Mouse (Mus musculus): ENCODE measurements at regions not wholly inside any gene's neighbourhood (a gene's known extent, or its start where the extent isn't known, plus 50 kb on each side); places are given as distances from the start of the nearest gene placed in this dataset.

GRCm38 (mm10) chr13:107246956-107247751 lies 225.2 kb upstream of the Kif2a start:
- Histone ChIP-seq H3K4me3 (ENCODE audit: insufficient read depth, low read depth, low read length) (peak overlapping the region; percentile 26), H3K4me1 (ENCODE audit: control insufficient read depth, insufficient read depth, low read length) (peaks cover 7% of the 10 kb centered on the region), H3K27ac (ENCODE audit: insufficient read depth, low read depth, low read length) (no peak overlapping the region)
- 25% methylated on average over 17 of the region's 17 CpGs for WGBS
- TF ChIP-seq CTCF (IDR thresholded peaks at IDR 0.05; ENCODE audit: insufficient read depth, low read depth, low read length) = no peak
- no peak for TF ChIP-seq POLR2A (IDR thresholded peaks at IDR 0.05; ENCODE audit: insufficient read depth, low read depth, low read length)

- H3K4me3 ChIP-seq (ENCODE audit: insufficient read depth, low read depth, low read length) = no peak overlapping the region
- H3K27ac ChIP-seq (ENCODE audit: insufficient read depth, low read depth, low read length) = no peak overlapping the region
- peaks cover 7% of the 10 kb centered on the region for H3K4me1 ChIP-seq (ENCODE audit: control insufficient read depth, insufficient read depth, low read length)
- 66% methylated on average over 3 of the region's 3 CpGs for WGBS
- no peak for TF ChIP-seq POLR2A (IDR thresholded peaks at IDR 0.05; ENCODE audit: insufficient read depth, low read depth, low read length)
- no peak for TF ChIP-seq CTCF (IDR thresholded peaks at IDR 0.05; ENCODE audit: insufficient read depth, low read depth, low read length)
Observed at GRCm38 (mm10) chr13:107244173-107244572, 222.2 kb upstream of the Kif2a start.

DNA sequence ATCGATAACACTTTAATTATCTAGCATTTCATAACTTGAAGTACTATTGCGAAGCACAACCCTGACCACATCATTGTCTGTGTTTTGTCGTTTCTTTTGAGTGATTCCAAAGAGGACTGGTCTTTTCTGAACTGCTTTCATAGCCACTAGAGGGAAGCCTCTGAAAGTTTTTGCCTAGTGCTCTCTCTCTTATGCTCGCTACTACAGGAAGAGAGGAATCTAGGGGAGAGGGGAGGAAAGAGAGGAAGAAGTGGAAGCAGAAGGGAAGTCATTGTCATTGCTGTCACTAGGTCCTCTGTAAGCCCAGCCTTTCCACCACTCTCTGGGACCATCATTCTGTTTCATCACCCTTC lies 217.1 kb upstream of the Kif2a start:
- Histone ChIP-seq H3K4me1 (ENCODE audit: control insufficient read depth, insufficient read depth, low read length) (no peaks in the 10 kb centered on the region), H3K4me3 (ENCODE audit: insufficient read depth, low read depth, low read length) (no peak overlapping the region), H3K27ac (ENCODE audit: insufficient read depth, low read depth, low read length) (no peak overlapping the region)
- 57% methylated on average over 4 of the region's 4 CpGs for WGBS
- TF ChIP-seq POLR2A (IDR thresholded peaks at IDR 0.05; ENCODE audit: insufficient read depth, low read depth, low read length) (no peak), CTCF (IDR thresholded peaks at IDR 0.05; ENCODE audit: insufficient read depth, low read depth, low read length) (no peak)

GRCm38 (mm10) chr13:107238364-107239034 lies 216.6 kb upstream of the Kif2a start:
- Histone ChIP-seq H3K4me3 (ENCODE audit: insufficient read depth, low read depth, low read length) (no peak overlapping the region), H3K4me1 (ENCODE audit: control insufficient read depth, insufficient read depth, low read length) (no peaks in the 10 kb centered on the region), H3K27ac (ENCODE audit: insufficient read depth, low read depth, low read length) (no peak overlapping the region)
- 88% methylated on average over 9 of the region's 9 CpGs for WGBS
- no peak for TF ChIP-seq CTCF (IDR thresholded peaks at IDR 0.05; ENCODE audit: insufficient read depth, low read depth, low read length)
- TF ChIP-seq POLR2A (IDR thresholded peaks at IDR 0.05; ENCODE audit: insufficient read depth, low read depth, low read length) = no peak

GRCm38 (mm10) chr13:107219456-107219855 lies 197.5 kb upstream of the Kif2a start:
- Histone ChIP-seq H3K27ac (ENCODE audit: insufficient read depth, low read depth, low read length) (no peak overlapping the region), H3K4me3 (ENCODE audit: insufficient read depth, low read depth, low read length) (no peak overlapping the region), H3K4me1 (ENCODE audit: control insufficient read depth, insufficient read depth, low read length) (peaks cover 5% of the 10 kb centered on the region; the same call in 1 of the 2 replicates)
- TF ChIP-seq CTCF (IDR thresholded peaks at IDR 0.05; ENCODE audit: insufficient read depth, low read depth, low read length) (no peak), POLR2A (IDR thresholded peaks at IDR 0.05; ENCODE audit: insufficient read depth, low read depth, low read length) (no peak)
- 73% methylated on average over 5 of the region's 5 CpGs for WGBS

DNA sequence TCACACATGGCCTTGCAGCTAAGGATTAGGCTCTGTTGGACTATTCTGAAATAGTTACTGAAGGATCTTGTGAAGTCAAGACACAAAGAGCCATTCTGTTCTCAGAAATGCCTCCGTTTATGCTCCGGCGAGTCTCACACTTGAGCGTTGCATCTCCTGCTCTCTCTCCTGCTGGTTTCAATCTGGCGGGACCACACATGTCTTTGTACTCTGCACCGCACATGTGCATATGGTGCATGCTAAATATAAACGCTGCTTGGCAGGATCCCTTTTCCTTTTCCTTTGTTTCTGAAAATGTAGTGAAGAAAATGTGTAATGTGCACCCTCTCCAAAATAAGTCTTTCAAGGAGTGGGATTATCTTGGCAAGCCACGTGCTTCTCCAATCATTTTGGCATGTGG lies 196.4 kb upstream of the Kif2a start:
- Histone ChIP-seq H3K4me3 (ENCODE audit: insufficient read depth, low read depth, low read length) (no peak overlapping the region), H3K4me1 (ENCODE audit: control insufficient read depth, insufficient read depth, low read length) (peaks cover 5% of the 10 kb centered on the region; the same call in 1 of the 2 replicates), H3K27ac (ENCODE audit: insufficient read depth, low read depth, low read length) (no peak overlapping the region)
- 28% methylated on average over 8 of the region's 8 CpGs for WGBS
- no peak for TF ChIP-seq CTCF (IDR thresholded peaks at IDR 0.05; ENCODE audit: insufficient read depth, low read depth, low read length)
- TF ChIP-seq POLR2A (IDR thresholded peaks at IDR 0.05; ENCODE audit: insufficient read depth, low read depth, low read length) = no peak

GRCm38 (mm10) chr13:107217825-107218224 lies 195.9 kb upstream of the Kif2a start:
- no peak for TF ChIP-seq CTCF (IDR thresholded peaks at IDR 0.05; ENCODE audit: insufficient read depth, low read depth, low read length)
- TF ChIP-seq POLR2A (IDR thresholded peaks at IDR 0.05; ENCODE audit: insufficient read depth, low read depth, low read length) = no peak
- H3K4me1 ChIP-seq (ENCODE audit: control insufficient read depth, insufficient read depth, low read length) = peaks cover 5% of the 10 kb centered on the region; the same call in 1 of the 2 replicates
- no peak overlapping the region for H3K4me3 ChIP-seq (ENCODE audit: insufficient read depth, low read depth, low read length)
- no peak overlapping the region for H3K27ac ChIP-seq (ENCODE audit: insufficient read depth, low read depth, low read length)
- WGBS = 86% methylated on average over 6 of the region's 6 CpGs

DNA sequence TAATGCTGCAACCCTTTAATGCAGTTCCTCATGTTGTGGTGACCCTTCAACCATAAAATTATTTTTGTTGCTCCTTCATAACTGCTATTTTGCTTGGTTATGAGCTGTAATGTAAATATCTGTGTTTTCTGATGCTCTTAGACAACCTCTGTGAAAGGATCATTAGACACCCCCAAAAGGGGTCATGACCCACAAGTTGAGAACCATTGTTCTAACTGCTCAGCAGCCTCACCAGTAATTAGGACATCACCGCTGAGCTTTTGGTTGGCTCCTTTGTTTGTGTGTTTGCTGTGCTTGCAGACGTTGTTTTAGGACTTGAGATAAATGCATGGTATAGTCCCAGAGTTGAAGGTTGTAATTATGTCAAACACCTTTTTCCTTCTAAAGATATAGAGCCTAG lies 191.4 kb upstream of the Kif2a start:
- no peak for TF ChIP-seq CTCF (IDR thresholded peaks at IDR 0.05; ENCODE audit: insufficient read depth, low read depth, low read length)
- TF ChIP-seq POLR2A (IDR thresholded peaks at IDR 0.05; ENCODE audit: insufficient read depth, low read depth, low read length) = no peak
- H3K4me1 ChIP-seq (ENCODE audit: control insufficient read depth, insufficient read depth, low read length) = peaks cover 4% of the 10 kb centered on the region; the same call in 1 of the 2 replicates
- H3K27ac ChIP-seq (ENCODE audit: insufficient read depth, low read depth, low read length) = no peak overlapping the region
- H3K4me3 ChIP-seq (ENCODE audit: insufficient read depth, low read depth, low read length) = no peak overlapping the region
- WGBS = 13% methylated on average over 2 of the region's 2 CpGs

- TF ChIP-seq CTCF (IDR thresholded peaks at IDR 0.05; ENCODE audit: insufficient read depth, low read depth, low read length) = no peak
- 84% methylated on average over 6 of the region's 6 CpGs for WGBS
- Histone ChIP-seq H3K27ac (ENCODE audit: insufficient read depth, low read depth, low read length) (no peak overlapping the region), H3K4me3 (ENCODE audit: insufficient read depth, low read depth, low read length) (no peak overlapping the region), H3K4me1 (ENCODE audit: control insufficient read depth, insufficient read depth, low read length) (no peaks in the 10 kb centered on the region; the same call in 1 of the 2 replicates)
Observed at GRCm38 (mm10) chr13:107210676-107211075, 188.8 kb upstream of the Kif2a start.
